Mouse (Mus musculus): Measurements from ENCODE around the gene Dynlt1a. TPM values are rescaled to one million over a fixed set of nuclear protein-coding genes. Genes with fewer than 3 reads are reported as not detected.
A peak's percentile ranks its signal among the peaks of the same experiment; 100 is the strongest.
"Not testable (repeated sequence)": the region's sequence is repeated elsewhere in the genome, so short reads cannot be mapped to it uniquely, and the experiment has no call there.

The Dynlt1a gene
- 10.3 and 13.3 TPM in 2 replicates for polyA plus RNA-seq (2014; fragmentation: Nextera tagmentation; extraction: Ambion mirVana)

DNA sequence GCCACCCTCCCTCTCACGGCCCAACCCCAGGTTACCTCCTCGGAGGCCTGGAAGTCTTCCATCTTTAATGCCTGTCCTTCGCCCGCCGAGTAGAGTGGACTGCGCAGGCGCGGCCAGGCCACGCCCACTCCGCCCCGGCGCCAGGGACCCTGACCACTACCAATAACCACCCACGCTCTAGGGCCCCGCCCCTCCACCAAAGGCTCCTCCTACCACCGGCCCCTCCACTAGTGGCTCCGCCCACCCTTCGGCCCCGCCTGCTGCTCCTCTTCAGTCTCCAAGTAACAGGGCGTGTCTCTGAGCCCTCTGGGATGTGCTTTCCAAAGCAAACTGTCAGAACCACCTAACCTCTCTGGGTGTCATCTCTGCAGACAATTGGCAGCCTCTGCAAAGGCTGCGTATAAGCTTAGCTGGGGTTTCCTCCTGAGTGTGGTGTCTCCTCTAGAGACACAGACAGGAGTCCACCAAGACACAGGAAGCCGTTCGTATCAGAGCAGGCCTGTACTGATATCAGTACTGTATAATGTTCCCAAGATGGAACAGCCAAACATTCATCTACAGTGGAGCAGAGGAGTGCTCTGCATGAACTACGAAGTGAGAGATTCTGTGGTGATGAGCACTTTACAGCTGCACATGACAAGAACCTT lies at the start of gene Dynlt1a:
Gene Dynlt1a, minus strand, starts transcription at position 162 of the 647 bp plus-strand sequence.
- H3K27ac ChIP-seq (ENCODE audit: low read depth, low read length); H3K36me3 ChIP-seq (ENCODE audit: control insufficient read depth, insufficient read depth, low read length); H3K27me3 ChIP-seq (replicated peaks; ENCODE audit: control insufficient read depth, insufficient read depth, low read length); H3K4me1 ChIP-seq (replicated peaks; ENCODE audit: control insufficient read depth, insufficient read depth, low read length); H3K9me3 ChIP-seq (ENCODE audit: control insufficient read depth, low read length): not testable (repeated sequence)
- DNase-seq (ENCODE audit: low spot score), result peak; percentile 97
- 7% methylated on average over 23 of the region's 23 CpGs for WGBS
- ATAC-seq (replicated peaks; ENCODE audit: low FRiP score), result peak; percentile 97
- peak within 1 kb of the TSS; percentile 46; the same call in 1 of the 2 replicates for H3K9ac ChIP-seq (ENCODE audit: low read depth, low read length)
- H3K4me2 ChIP-seq, result peak within 1 kb of the TSS; percentile 65
- H3K4me3 ChIP-seq (ENCODE audit: low read depth, low read length), result peak within 1 kb of the TSS; percentile 47

DNA sequence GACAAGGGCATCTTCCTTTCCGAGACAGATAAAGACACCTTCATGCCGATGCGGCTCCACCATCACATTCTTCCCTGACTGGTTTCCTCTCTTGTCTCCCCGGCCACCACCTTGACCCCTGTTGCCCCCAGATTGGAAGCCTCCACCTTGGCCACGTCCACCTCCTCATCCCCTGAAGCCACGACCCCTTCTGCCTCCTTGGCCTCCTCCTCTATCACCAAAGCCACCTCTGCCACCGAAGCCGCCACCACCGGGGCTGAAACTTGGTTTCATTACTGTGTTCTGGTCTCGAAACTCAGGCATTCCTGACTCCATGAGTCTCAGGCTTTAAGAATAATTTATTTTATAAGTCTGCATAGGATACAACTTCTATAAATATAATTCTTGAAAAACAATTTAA lies 38.0 kb upstream of the Dynlt1a start:
- H3K27me3 ChIP-seq (replicated peaks; ENCODE audit: control insufficient read depth, insufficient read depth, low read length); H3K4me1 ChIP-seq (replicated peaks; ENCODE audit: control insufficient read depth, insufficient read depth, low read length); H3K9me3 ChIP-seq (ENCODE audit: control insufficient read depth, low read length); H3K27ac ChIP-seq (ENCODE audit: low read depth, low read length); H3K4me2 ChIP-seq; H3K9ac ChIP-seq (ENCODE audit: low read depth, low read length); H3K4me3 ChIP-seq (ENCODE audit: low read depth, low read length); DNase-seq (ENCODE audit: low spot score); H3K36me3 ChIP-seq (ENCODE audit: control insufficient read depth, insufficient read depth, low read length); ATAC-seq (replicated peaks; ENCODE audit: low FRiP score): not testable (repeated sequence)
- 81% methylated on average over 10 of the region's 10 CpGs for WGBS

DNA sequence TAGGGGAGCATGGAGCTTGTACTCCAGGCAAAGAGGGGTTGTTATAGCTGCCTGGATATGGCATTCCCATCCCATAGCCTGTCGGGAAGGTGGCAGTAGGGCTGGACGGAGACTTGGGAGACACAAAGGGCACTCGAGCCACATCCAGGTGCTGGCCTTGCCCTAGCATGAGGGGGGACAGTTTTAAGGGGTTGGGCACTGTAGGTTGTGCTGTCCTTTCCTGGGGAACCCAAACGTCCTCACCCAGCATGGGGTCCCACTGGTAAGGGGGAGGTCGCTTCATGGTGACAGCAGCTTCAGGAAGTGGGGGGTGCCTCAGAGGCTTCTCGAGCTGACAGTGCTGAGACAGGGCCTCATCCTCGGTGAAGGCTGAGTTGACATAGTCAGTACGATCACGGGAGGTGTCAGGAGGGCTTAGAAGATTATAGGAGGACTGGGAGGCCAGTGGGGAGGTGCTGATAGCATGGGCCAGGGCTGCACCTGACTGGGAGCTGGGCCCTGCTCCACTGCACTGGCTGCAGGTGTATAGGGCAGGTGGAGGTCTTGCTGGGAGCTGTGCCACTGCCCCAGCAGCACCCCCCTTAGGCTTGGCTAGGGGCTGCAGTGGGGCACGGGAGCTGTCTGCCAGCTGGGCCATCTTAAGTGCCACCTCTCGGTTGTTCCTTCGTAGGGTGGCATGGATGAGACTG lies 25.4 kb upstream of the Dynlt1a start:
- not testable (repeated sequence) for H3K4me2 ChIP-seq; H3K9ac ChIP-seq (ENCODE audit: low read depth, low read length); H3K27me3 ChIP-seq (replicated peaks; ENCODE audit: control insufficient read depth, insufficient read depth, low read length); H3K27ac ChIP-seq (ENCODE audit: low read depth, low read length); DNase-seq (ENCODE audit: low spot score); H3K4me3 ChIP-seq (ENCODE audit: low read depth, low read length); H3K36me3 ChIP-seq (ENCODE audit: control insufficient read depth, insufficient read depth, low read length); H3K4me1 ChIP-seq (replicated peaks; ENCODE audit: control insufficient read depth, insufficient read depth, low read length); H3K9me3 ChIP-seq (ENCODE audit: control insufficient read depth, low read length); ATAC-seq (replicated peaks; ENCODE audit: low FRiP score)
- WGBS, result no CpG with 5 or more reads among the region's 12 CpGs

DNA sequence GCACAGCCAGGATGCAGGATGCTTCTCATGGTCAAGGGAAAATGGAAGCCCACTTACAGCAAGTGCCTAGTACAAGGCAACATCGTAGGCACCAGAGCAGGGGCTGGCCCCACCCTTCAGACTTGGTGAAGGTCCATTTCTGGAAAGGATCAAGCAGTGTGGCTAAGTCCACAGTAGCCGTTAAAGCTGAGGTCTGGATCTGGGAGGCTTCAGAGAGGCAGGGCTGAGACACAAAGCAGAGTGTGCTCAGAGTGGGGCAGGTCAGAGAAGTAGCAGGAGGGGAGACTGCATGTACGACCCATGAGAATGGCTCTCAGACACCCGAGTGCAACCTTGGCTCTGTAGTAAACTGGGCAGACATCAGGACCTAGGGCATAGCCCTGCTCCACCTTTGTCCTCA lies 11.7 kb upstream of the Dynlt1a start:
- 61% methylated on average over 3 of the region's 4 CpGs for WGBS
- H3K36me3 ChIP-seq (ENCODE audit: control insufficient read depth, insufficient read depth, low read length); H3K27ac ChIP-seq (ENCODE audit: low read depth, low read length); H3K27me3 ChIP-seq (replicated peaks; ENCODE audit: control insufficient read depth, insufficient read depth, low read length); DNase-seq (ENCODE audit: low spot score); H3K4me2 ChIP-seq; ATAC-seq (replicated peaks; ENCODE audit: low FRiP score); H3K9ac ChIP-seq (ENCODE audit: low read depth, low read length); H3K4me3 ChIP-seq (ENCODE audit: low read depth, low read length); H3K9me3 ChIP-seq (ENCODE audit: control insufficient read depth, low read length); H3K4me1 ChIP-seq (replicated peaks; ENCODE audit: control insufficient read depth, insufficient read depth, low read length): not testable (repeated sequence)

DNA sequence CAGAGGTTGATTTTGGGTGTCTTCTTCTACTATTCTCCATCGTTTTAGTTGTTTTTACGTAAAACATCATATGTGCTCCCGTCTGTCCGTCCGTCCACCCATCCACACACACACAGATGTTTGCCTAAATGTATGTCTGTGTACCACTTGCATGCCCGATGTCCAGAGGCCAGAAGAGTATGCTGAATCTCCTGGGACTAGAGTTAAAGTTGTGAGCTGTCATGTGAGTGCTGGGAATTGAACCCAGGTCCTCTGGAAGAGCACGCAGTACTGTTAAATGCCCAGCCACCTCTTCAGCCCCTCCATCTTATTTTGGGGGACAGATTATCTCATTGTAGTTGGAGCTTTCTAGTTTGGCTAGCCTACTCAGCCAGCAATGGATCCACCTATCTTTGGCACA lies 10.3 kb upstream of the Dynlt1a start:
- H3K27ac ChIP-seq (ENCODE audit: low read depth, low read length); ATAC-seq (replicated peaks; ENCODE audit: low FRiP score); H3K36me3 ChIP-seq (ENCODE audit: control insufficient read depth, insufficient read depth, low read length); H3K27me3 ChIP-seq (replicated peaks; ENCODE audit: control insufficient read depth, insufficient read depth, low read length); DNase-seq (ENCODE audit: low spot score); H3K4me3 ChIP-seq (ENCODE audit: low read depth, low read length); H3K9ac ChIP-seq (ENCODE audit: low read depth, low read length); H3K4me1 ChIP-seq (replicated peaks; ENCODE audit: control insufficient read depth, insufficient read depth, low read length); H3K4me2 ChIP-seq; H3K9me3 ChIP-seq (ENCODE audit: control insufficient read depth, low read length): not testable (repeated sequence)
- WGBS, result 86% methylated on average over 7 of the region's 7 CpGs

DNA sequence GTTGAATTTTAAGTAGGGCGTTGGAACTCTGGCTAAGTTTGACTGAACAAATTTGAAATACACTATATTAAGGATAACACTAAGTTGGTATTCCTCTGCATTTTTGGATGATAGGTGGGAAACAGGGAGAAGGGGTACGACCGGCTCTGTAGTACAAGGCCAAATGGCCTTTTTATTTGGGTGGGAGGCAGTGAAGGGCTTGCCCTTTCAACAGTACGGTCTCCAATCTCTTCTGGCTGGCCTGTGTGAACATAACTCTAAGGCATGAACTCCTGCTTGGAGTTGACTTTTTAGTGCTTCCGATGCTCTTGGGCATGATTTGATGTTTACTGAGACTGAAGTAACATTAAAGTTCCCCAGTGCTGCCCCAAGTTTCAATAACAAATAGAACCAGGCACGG lies 8.2 kb upstream of the Dynlt1a start:
- WGBS, result 79% methylated on average over 6 of the region's 6 CpGs

DNA sequence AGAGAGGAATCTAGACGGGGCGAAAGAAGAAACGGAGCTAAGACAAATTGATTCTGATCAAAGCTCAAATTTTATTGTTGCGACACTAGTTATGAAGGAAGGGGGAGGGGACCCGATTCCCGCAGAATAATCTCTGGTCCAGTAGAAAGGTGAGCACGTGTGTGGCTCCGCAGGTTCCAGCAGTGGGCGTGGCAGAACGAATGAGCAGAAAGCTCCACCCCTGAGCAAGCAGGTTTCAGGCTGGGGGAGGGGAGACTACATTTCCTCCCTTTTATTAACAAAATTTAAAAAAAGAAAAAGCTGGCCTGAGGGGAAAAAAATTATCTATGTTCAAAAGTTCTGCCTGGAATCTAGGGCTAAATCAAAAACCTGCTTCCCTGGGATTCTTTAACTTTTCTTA lies 7.7 kb upstream of the Dynlt1a start:
- not testable (repeated sequence) for DNase-seq (ENCODE audit: low spot score); H3K4me2 ChIP-seq; H3K27ac ChIP-seq (ENCODE audit: low read depth, low read length); H3K36me3 ChIP-seq (ENCODE audit: control insufficient read depth, insufficient read depth, low read length); H3K9me3 ChIP-seq (ENCODE audit: control insufficient read depth, low read length); H3K27me3 ChIP-seq (replicated peaks; ENCODE audit: control insufficient read depth, insufficient read depth, low read length); H3K4me1 ChIP-seq (replicated peaks; ENCODE audit: control insufficient read depth, insufficient read depth, low read length); ATAC-seq (replicated peaks; ENCODE audit: low FRiP score); H3K9ac ChIP-seq (ENCODE audit: low read depth, low read length); H3K4me3 ChIP-seq (ENCODE audit: low read depth, low read length)
- 72% methylated on average over 10 of the region's 10 CpGs for WGBS

More for the DNA sequence above, 8.2 kb upstream of the Dynlt1a start:
- not testable (repeated sequence) for H3K4me3 ChIP-seq (ENCODE audit: low read depth, low read length); DNase-seq (ENCODE audit: low spot score); H3K27ac ChIP-seq (ENCODE audit: low read depth, low read length); H3K36me3 ChIP-seq (ENCODE audit: control insufficient read depth, insufficient read depth, low read length); H3K9ac ChIP-seq (ENCODE audit: low read depth, low read length); H3K4me1 ChIP-seq (replicated peaks; ENCODE audit: control insufficient read depth, insufficient read depth, low read length); H3K27me3 ChIP-seq (replicated peaks; ENCODE audit: control insufficient read depth, insufficient read depth, low read length); H3K9me3 ChIP-seq (ENCODE audit: control insufficient read depth, low read length); ATAC-seq (replicated peaks; ENCODE audit: low FRiP score); H3K4me2 ChIP-seq

DNA sequence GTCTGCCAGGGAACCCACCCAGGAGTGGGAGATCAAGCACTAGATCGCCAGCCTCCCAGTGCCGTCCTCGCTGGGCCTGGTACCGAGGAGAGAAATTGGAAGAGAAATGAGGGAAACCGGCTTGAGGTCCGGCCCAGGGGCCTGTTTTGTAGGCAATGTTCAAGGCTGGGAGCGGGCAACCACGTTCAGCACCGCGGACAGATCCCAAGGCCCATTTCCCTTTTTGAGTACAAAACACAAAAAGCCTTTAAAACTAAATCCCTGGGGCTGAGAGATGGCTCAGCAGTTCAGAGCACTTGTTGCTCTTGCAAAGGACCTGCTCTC lies 4.4 kb upstream of the Dynlt1a start:
- H3K4me1 ChIP-seq (replicated peaks; ENCODE audit: control insufficient read depth, insufficient read depth, low read length); ATAC-seq (replicated peaks; ENCODE audit: low FRiP score); H3K4me2 ChIP-seq; DNase-seq (ENCODE audit: low spot score); H3K4me3 ChIP-seq (ENCODE audit: low read depth, low read length); H3K9ac ChIP-seq (ENCODE audit: low read depth, low read length); H3K27me3 ChIP-seq (replicated peaks; ENCODE audit: control insufficient read depth, insufficient read depth, low read length); H3K27ac ChIP-seq (ENCODE audit: low read depth, low read length); H3K9me3 ChIP-seq (ENCODE audit: control insufficient read depth, low read length); H3K36me3 ChIP-seq (ENCODE audit: control insufficient read depth, insufficient read depth, low read length): not testable (repeated sequence)
- no CpG with 5 or more reads among the region's 10 CpGs for WGBS
